Mouse (Mus musculus): ENCODE data around the gene Siae.

DNA sequence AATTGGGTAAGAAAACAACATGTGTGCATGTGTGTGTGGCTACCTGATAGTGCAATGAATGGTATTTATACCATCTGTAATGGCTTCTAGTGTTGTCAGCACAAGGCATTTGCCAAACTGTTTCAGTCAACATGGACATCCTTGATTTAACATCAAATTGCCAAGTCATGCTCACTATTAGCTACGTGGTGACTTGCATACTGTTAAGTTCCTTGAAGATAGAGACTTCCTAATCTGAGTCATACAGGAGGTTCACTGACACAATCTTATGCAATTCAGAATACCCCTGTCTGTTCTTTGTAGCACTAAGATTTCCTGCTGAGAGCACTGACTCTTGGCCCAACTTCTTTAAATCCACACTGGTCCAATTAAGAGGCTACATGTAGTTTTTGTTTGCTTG, 38.0 kb upstream of the Siae start:
- TF ChIP-seq POLR2A (IDR thresholded peaks at IDR 0.05; ENCODE audit: control insufficient read depth, extremely low read depth, insufficient read depth, low read length, poor library complexity) = no peak
- TF ChIP-seq CTCF (IDR thresholded peaks at IDR 0.05; ENCODE audit: borderline replicate concordance, control insufficient read depth, extremely low read depth, insufficient read depth, low read length, poor library complexity) = no peak

Data from thymus, adult 2 months (tissue).